Mouse (Mus musculus) neural tube, embryonic 14.5 days (tissue): ENCODE measurements around the gene Aff1. TPM values are rescaled to one million over a fixed set of nuclear protein-coding genes. Genes with fewer than 3 reads are reported as not detected.

Experiments
- ATAC-seq: fragments of 200-750 bp; cut with Nextera tagmentation; 2 replicates; pipeline ENCODE4 v1.8.0; 2017; ENCODE audit warnings: low read depth, mild to moderate bottlenecking, moderate TSS enrichment, moderate library complexity
- H3K27ac ChIP-seq: fragments of 300-500 bp; sonication (generic); 2 replicates; pipeline ENCODE4 v1.5.1; 2014; ENCODE audit warnings: low read depth, mild to moderate bottlenecking, control low read depth, low read length, moderate library complexity, mixed read lengths
- H3K27me3 ChIP-seq: fragments of 300-500 bp; sonication (generic); 2 replicates; pipeline ENCODE4 v1.6.1; 2014; ENCODE audit warnings: low read length; ENCODE audit not compliant: control insufficient read depth, insufficient read depth
- H3K36me3 ChIP-seq: fragments of 300-500 bp; sonication (generic); 2 replicates; pipeline ENCODE4 v1.6.1; 2014; ENCODE audit warnings: low read length, mixed read lengths; ENCODE audit not compliant: control insufficient read depth, insufficient read depth
- H3K4me1 ChIP-seq: fragments of 300-500 bp; sonication (generic); 2 replicates; pipeline ENCODE4 v1.6.1; 2014; ENCODE audit warnings: low read length; ENCODE audit not compliant: control insufficient read depth, insufficient read depth
- H3K4me2 ChIP-seq: fragments of 300-500 bp; sonication (generic); 2 replicates; pipeline ENCODE4 v1.6.1; 2014; ENCODE audit warnings: mild to moderate bottlenecking, low read depth, low read length, control low read depth
- H3K4me3 ChIP-seq: fragments of 300-500 bp; sonication (generic); 2 replicates; pipeline ENCODE4 v1.5.1; 2014; ENCODE audit warnings: low read depth, low read length, control low read depth, mixed read lengths
- H3K9ac ChIP-seq: fragments of 300-500 bp; sonication (generic); replicated peaks from 2 replicates; pipeline ENCODE4 v1.6.1; 2014; ENCODE audit warnings: low read depth, mild to moderate bottlenecking, control low read depth, low read length, mixed read lengths
- H3K9me3 ChIP-seq: fragments of 300-500 bp; sonication (generic); 2 replicates; pipeline ENCODE4 v1.6.1; 2016; ENCODE audit warnings: low read length; ENCODE audit not compliant: control insufficient read depth
- WGBS: fragments of 180-500 bp; shearing (Covaris S2); extraction: QIAGEN DNeasy Blood & Tissue Kit; methylation state at CpG from one replicate; pipeline ENCODE4 v1.1.7; 2014; 5-methylcytosine and 5-hydroxymethylcytosine counted together
- polyA plus RNA-seq: library from polyadenylated mRNA; unstranded; fragments of >200 nt; fragmentation: Nextera tagmentation; extraction: Ambion mirVana; gene quantifications from 2 replicates; pipeline ENCODE4 v1.2.1, GENCODE M21; 2014

Gene Aff1
- polyA plus RNA-seq, 1 experiment from 2014 or later: 2.1 TPM

- H3K9ac ChIP-seq: no peak overlapping the region
- no peaks in the 10 kb centered on the region for H3K9me3 ChIP-seq
- no peak for ATAC-seq
- peaks cover 14% of the 10 kb centered on the region; the same call in 1 of the 2 replicates for H3K4me1 ChIP-seq
- no peak overlapping the region for H3K27ac ChIP-seq
- H3K36me3 ChIP-seq: no peaks in the 10 kb centered on the region
- H3K4me2 ChIP-seq: no peak overlapping the region
- no peak overlapping the region for H3K4me3 ChIP-seq
- WGBS: 80% methylated on average over 5 of the region's 5 CpGs
- peaks cover 19% of the 10 kb centered on the region for H3K27me3 ChIP-seq
These were observed 2.5 kb upstream of the Aff1 start for GRCm38 (mm10) chr5:103689645-103690044.

GRCm38 (mm10) chr5:103690190-103690589 lies 2.0 kb upstream of the Aff1 start:
- WGBS: 90% methylated on average over 8 of the region's 8 CpGs
- H3K9ac ChIP-seq: no peak overlapping the region
- no peaks in the 10 kb centered on the region for H3K9me3 ChIP-seq
- no peak overlapping the region for H3K4me2 ChIP-seq
- no peaks in the 10 kb centered on the region for H3K36me3 ChIP-seq
- ATAC-seq: no peak
- H3K27me3 ChIP-seq: peaks cover 19% of the 10 kb centered on the region
- H3K4me1 ChIP-seq: peaks cover 14% of the 10 kb centered on the region; the same call in 1 of the 2 replicates
- H3K27ac ChIP-seq: no peak overlapping the region
- no peak overlapping the region for H3K4me3 ChIP-seq

GRCm38 (mm10) chr5:103691171-103691570 lies 1.0 kb upstream of the Aff1 start:
- Histone ChIP-seq H3K4me2 (no peak overlapping the region), H3K36me3 (no peaks in the 10 kb centered on the region), H3K27ac (no peak overlapping the region), H3K27me3 (peaks cover 19% of the 10 kb centered on the region), H3K9ac (no peak overlapping the region), H3K9me3 (no peaks in the 10 kb centered on the region), H3K4me3 (no peak overlapping the region), H3K4me1 (peaks cover 14% of the 10 kb centered on the region; the same call in 1 of the 2 replicates)
- ATAC-seq: no peak

DNA sequence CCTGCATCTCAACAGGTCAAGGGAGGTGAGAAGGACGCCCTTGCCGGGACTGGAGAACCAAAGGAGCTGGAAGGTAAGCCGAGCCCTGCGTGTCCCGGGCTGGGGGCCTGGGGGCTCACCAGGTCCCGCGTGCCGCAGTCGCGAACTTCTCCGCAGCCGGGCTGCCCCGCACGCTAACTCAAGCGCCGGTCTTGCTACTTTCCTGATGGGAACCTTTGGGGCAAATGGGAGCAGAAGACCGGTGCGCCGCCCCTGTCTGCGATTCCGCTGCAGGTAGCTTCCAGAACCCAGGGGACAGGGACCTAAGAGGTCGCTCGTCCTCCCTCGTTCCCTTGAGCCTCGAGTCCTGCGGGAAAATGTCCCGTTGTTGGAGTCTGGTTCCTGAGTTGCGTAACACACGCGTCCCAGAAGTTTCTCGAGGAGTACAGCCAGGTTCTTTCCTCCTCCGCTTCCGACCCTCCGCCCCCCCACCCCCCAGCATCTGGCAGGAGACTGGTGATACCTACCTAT lies 412 bp downstream of the Aff1 start:
- ATAC-seq: peak; percentile 25

GRCm38 (mm10) chr5:103693041-103693641 lies 967 bp downstream of the Aff1 start:
- no peak overlapping the region for H3K9ac ChIP-seq
- H3K4me2 ChIP-seq: peak overlapping the region; percentile 85
- ATAC-seq: no peak; the same call in 1 of the 2 replicates
- peak overlapping the region; percentile 44 for H3K4me3 ChIP-seq
- H3K9me3 ChIP-seq: no peaks in the 10 kb centered on the region
- no peaks in the 10 kb centered on the region for H3K36me3 ChIP-seq
- peaks cover 14% of the 10 kb centered on the region; the same call in 1 of the 2 replicates for H3K4me1 ChIP-seq
- WGBS: under 1% methylated on average over 28 of the region's 28 CpGs
- H3K27ac ChIP-seq: no peak overlapping the region
- peaks cover 19% of the 10 kb centered on the region for H3K27me3 ChIP-seq

More for the DNA sequence above, 412 bp downstream of the Aff1 start:
- no peaks in the 10 kb centered on the region for H3K9me3 ChIP-seq
- peaks cover 19% of the 10 kb centered on the region for H3K27me3 ChIP-seq
- H3K27ac ChIP-seq: no peak overlapping the region
- 2% methylated on average over 18 of the region's 34 CpGs for WGBS
- peak overlapping the region; percentile 85 for H3K4me2 ChIP-seq
- peaks cover 14% of the 10 kb centered on the region; the same call in 1 of the 2 replicates for H3K4me1 ChIP-seq
- H3K9ac ChIP-seq: peak overlapping the region; percentile 46; the same call in 1 of the 2 replicates
- H3K4me3 ChIP-seq: peak overlapping the region; percentile 44
- H3K36me3 ChIP-seq: no peaks in the 10 kb centered on the region

DNA sequence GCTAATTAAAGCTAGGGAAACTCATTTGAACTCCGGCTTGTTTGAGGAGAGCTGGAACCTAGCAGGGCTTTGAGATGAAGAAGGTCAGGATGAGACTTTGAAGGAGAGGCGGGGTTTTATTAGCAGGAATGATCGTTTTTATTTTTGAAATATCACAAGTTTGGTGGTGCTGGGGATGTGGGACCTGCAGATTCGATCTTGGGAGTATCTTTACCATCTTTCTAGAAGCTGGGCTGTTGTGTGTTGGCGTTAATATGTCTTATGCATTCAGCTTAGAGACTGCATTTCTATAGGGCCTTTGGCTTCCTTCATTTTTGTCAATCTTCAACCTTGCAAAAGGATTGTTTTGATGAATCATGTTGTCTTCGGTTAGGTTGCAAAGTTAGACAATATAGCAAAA lies 1.9 kb downstream of the Aff1 start:
- no peak for ATAC-seq
- Histone ChIP-seq H3K9ac (no peak overlapping the region), H3K9me3 (no peaks in the 10 kb centered on the region), H3K4me3 (no peak overlapping the region), H3K4me2 (no peak overlapping the region), H3K4me1 (peaks cover 14% of the 10 kb centered on the region; the same call in 1 of the 2 replicates), H3K27me3 (peaks cover 19% of the 10 kb centered on the region), H3K27ac (no peak overlapping the region), H3K36me3 (no peaks in the 10 kb centered on the region)
- WGBS: 63% methylated on average over 6 of the region's 6 CpGs

GRCm38 (mm10) chr5:103697875-103698491 lies 5.8 kb downstream of the Aff1 start:
- peaks cover 10% of the 10 kb centered on the region; the same call in 1 of the 2 replicates for H3K27me3 ChIP-seq
- no peak overlapping the region for H3K4me3 ChIP-seq
- ATAC-seq: no peak
- no peak overlapping the region for H3K9ac ChIP-seq
- H3K36me3 ChIP-seq: no peaks in the 10 kb centered on the region
- no peak overlapping the region for H3K4me2 ChIP-seq
- peaks cover 6% of the 10 kb centered on the region; the same call in 1 of the 2 replicates for H3K4me1 ChIP-seq
- no peak overlapping the region for H3K27ac ChIP-seq
- H3K9me3 ChIP-seq: no peaks in the 10 kb centered on the region
- 79% methylated on average over 5 of the region's 5 CpGs for WGBS

- no peak overlapping the region for H3K27ac ChIP-seq
- no peak for ATAC-seq
- no peaks in the 10 kb centered on the region for H3K36me3 ChIP-seq
- peaks cover under 1% of the 10 kb centered on the region; the same call in 1 of the 2 replicates for H3K4me1 ChIP-seq
- H3K4me2 ChIP-seq: no peak overlapping the region
- 81% methylated on average over 4 of the region's 4 CpGs for WGBS
- H3K9ac ChIP-seq: no peak overlapping the region
- no peak overlapping the region for H3K4me3 ChIP-seq
- H3K9me3 ChIP-seq: no peaks in the 10 kb centered on the region
- peaks cover 4% of the 10 kb centered on the region; the same call in 1 of the 2 replicates for H3K27me3 ChIP-seq
These were observed 6.4 kb downstream of the Aff1 start for GRCm38 (mm10) chr5:103698577-103698976.

GRCm38 (mm10) chr5:103699537-103699936 lies 7.4 kb downstream of the Aff1 start:
- H3K9me3 ChIP-seq: no peaks in the 10 kb centered on the region
- H3K27me3 ChIP-seq: no peaks in the 10 kb centered on the region
- no peak for ATAC-seq
- WGBS: 48% methylated on average over 4 of the region's 4 CpGs
- H3K9ac ChIP-seq: no peak overlapping the region
- H3K36me3 ChIP-seq: no peaks in the 10 kb centered on the region
- no peak overlapping the region for H3K4me2 ChIP-seq
- no peak overlapping the region for H3K4me3 ChIP-seq
- no peak overlapping the region for H3K27ac ChIP-seq
- H3K4me1 ChIP-seq: no peaks in the 10 kb centered on the region
